Mouse (Mus musculus): Measurements from ENCODE around the gene Sncb. TPM values are rescaled to one million over a fixed set of nuclear protein-coding genes. Genes with fewer than 3 reads are reported as not detected.

Gene Sncb
- polyA plus RNA-seq (2017; shearing (Covaris generic)), result under 1 TPM in 1 of 2 experiments, not detected in 1; 0.45 TPM

DNA sequence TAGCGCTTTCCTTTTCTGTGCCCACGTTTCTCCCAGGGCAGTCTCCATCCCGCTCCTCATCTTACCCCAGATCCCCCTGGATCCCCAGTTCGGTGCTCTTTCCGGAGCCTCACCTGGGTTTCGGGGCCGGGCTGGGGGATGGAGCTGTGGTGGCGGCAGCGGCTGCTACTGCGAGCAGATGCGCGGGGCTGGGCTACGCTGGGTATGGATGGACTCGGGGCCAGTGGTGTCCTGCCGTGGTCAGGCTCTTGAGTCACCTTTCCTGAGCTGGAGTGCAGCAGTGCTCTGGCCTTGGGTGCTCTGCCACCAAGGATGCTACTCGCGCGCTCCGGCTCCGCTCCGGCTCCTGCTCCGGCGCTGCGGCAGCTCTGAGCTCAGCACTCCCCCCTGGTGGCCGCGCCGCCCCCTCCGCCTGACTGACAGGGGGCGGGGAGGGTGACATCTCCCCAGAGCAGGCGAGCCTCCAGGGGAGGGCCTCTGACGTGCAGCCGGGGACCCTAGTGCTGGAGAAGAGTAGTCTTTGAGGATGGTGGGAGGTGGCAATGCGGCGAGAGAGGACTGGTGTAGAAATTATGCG is at the start of gene Sncb:
Gene Sncb, minus strand, starts transcription at position 404 of the 577 bp plus-strand sequence.

DNA sequence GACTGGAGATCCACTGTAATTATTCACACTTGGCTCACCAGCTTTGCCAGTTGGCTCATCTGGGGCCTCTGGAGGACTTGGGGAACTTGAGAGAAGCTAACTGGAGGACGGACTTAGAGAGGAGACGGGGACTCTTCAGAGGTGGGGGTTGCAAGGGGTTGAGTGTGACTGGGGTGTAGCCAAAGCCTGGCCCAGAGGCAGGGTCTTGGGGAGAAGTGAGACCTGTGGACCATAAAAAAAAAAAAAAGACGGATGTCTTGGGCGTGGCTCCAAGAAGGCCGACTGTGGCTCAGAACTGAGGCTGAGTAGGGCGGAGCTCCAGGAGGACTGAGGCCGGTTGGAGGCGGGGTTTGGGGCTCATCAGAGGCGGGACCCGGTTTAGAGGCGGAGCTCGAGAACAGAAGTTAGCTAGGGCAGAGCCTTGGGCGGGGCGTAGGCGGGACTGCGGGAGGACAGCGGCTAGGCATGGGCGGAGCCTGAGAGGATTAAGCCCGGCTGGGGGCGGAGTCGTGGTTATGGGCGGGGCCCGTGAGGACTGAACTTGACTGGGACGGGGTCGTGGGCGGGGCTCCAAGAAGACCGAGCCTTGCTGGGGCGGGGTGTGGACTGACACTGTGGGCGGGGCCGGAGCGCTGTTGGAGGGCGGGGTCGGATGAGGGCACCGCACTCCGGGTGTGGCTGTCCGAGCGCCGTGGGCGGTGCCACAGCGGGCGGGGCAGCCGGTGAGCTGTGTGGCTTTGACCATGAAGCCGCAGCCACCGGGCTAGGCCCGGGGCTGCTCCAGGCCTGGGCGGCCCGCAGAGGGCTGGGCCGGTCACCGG is 22.6 kb upstream of the Sncb start, which contains the start of gene Tspan17:
Gene Tspan17, plus strand, starts transcription at position 638 of the 821 bp plus-strand sequence.

DNA sequence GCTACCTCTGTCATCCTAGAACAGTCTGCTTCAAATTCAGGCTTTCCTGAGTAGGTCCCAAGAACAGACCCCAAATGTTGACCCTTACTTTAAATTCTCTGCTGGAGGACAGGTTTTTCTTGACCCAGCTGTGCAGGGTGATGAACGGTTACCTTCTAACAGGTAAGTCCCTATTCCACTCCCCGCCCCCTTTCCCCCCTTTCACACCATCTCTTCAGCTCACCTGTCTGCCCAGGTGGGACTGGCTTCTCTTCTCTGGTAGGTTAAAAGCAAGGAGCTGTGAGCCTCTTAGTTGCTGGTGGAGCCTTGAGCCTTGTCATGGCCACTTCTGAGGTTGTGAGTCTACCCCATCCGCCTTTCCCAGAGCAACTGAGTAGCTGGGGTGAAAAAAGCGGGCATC is 17.3 kb upstream of the Sncb start, which contains the start of gene Eif4e1b:
Gene Eif4e1b, plus strand, starts transcription at position 301 of the 400 bp plus-strand sequence.

DNA sequence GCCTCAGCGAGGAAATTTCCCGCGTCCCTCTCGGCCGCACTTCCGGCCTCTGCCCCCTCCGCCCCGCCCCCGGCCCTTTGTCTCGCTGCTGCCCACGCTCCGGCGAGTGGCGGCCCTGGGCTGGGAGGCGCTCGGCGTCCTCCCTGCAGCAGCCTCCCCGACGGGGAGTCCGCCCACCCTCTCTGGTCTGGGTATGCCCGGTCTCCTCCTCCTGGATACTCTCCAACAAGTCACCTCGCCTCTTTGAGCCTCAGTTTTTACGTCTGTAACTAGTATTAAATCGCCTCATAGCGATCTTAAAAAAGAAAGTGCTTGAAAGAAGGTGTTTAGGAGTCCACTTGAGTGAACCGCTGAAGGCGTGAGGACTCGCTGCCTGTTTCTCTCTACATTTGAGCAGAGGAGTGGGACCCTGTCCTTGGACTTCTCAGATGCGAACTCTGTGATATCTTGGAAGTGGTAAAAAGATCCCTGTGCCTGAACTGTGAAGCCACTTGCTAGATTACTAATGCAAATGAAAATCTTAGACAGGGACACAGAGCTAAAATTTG is 16.5 kb downstream of the Sncb start, which contains the start of gene Gprin1:
Gene Gprin1, minus strand, starts transcription at position 11 of the 548 bp plus-strand sequence.

Other genes with a start within 250 kb of the Sncb start
- 10 to 100 TPM; 73.7 to 84.8 TPM for gene 4833439L19Rik, start 201.2 kb downstream of the Sncb start, polyA plus RNA-seq (2017; shearing (Covaris generic))
- gene Arl10, start 191.6 kb downstream of the Sncb start, polyA plus RNA-seq (2017; shearing (Covaris generic)), result 1 to 10 TPM; 4.5 to 7.9 TPM
- gene Nop16, start 176.5 kb downstream of the Sncb start, polyA plus RNA-seq (2017; shearing (Covaris generic)), result 10 to 100 TPM; 34.2 to 64.2 TPM
- gene Higd2a, start 176.4 kb downstream of the Sncb start, polyA plus RNA-seq (2017; shearing (Covaris generic)), result 100 to 1,000 TPM; 201 to 236 TPM
- gene Cltb, start 155.3 kb downstream of the Sncb start, polyA plus RNA-seq (2017; shearing (Covaris generic)), result 10 to 100 TPM; 20.5 to 59.0 TPM
- gene Faf2, start 144.8 kb downstream of the Sncb start, polyA plus RNA-seq (2017; shearing (Covaris generic)), result 10 to 100 TPM; 65.1 to 66.9 TPM
- gene Rnf44, start 72.7 kb downstream of the Sncb start, polyA plus RNA-seq (2017; shearing (Covaris generic)), result 10 to 100 TPM; 48.4 to 92.0 TPM
- under 1 TPM in 1 of 2 experiments, not detected in 1; 0.09 TPM for gene Cdhr2, start 65.1 kb downstream of the Sncb start, polyA plus RNA-seq (2017; shearing (Covaris generic))
- gene Gprin1, start 16.7 kb downstream of the Sncb start, polyA plus RNA-seq (2017; shearing (Covaris generic)), result under 1 TPM in 1 of 2 experiments, not detected in 1; 0.04 TPM
- gene Eif4e1b, start 17.4 kb upstream of the Sncb start, polyA plus RNA-seq (2017; shearing (Covaris generic)), result not detected
- gene Tspan17, start 22.8 kb upstream of the Sncb start, polyA plus RNA-seq (2017; shearing (Covaris generic)), result 1 to 10 TPM; 3.3 to 9.6 TPM
- gene Unc5a, start 182.8 kb upstream of the Sncb start, polyA plus RNA-seq (2017; shearing (Covaris generic)), result under 1 TPM; 0.10 to 0.43 TPM

Data from activated CD4-positive, CD25-positive, alpha-beta regulatory T cell (primary cell).